Mouse (Mus musculus): ENCODE data around the gene Chchd10. TPM values are rescaled to one million over a fixed set of nuclear protein-coding genes. Genes with fewer than 3 reads are reported as not detected.

Gene Chchd10
- total RNA-seq, 2 experiments from 2014 or later: 364 to 413 TPM

GRCm38 (mm10) chr10:75975216-75975615 lies 42.3 kb downstream of the Chchd10 start:
- H3K27ac ChIP-seq: no peak overlapping the region
- DNase-seq (ENCODE audit: extremely low spot score in 1 of 2, low spot score in 2 of 2): no peak
- H3K4me3 ChIP-seq: no peak overlapping the region
- peak; percentile 52 for TF ChIP-seq CTCF (IDR thresholded peaks at IDR 0.05)
- intact Hi-C loops (cut with DNase I): loop anchor here (10.0 kb wide), 1 partner anchor 230 kb away; no protein-coding TSS in a partner anchor

DNA sequence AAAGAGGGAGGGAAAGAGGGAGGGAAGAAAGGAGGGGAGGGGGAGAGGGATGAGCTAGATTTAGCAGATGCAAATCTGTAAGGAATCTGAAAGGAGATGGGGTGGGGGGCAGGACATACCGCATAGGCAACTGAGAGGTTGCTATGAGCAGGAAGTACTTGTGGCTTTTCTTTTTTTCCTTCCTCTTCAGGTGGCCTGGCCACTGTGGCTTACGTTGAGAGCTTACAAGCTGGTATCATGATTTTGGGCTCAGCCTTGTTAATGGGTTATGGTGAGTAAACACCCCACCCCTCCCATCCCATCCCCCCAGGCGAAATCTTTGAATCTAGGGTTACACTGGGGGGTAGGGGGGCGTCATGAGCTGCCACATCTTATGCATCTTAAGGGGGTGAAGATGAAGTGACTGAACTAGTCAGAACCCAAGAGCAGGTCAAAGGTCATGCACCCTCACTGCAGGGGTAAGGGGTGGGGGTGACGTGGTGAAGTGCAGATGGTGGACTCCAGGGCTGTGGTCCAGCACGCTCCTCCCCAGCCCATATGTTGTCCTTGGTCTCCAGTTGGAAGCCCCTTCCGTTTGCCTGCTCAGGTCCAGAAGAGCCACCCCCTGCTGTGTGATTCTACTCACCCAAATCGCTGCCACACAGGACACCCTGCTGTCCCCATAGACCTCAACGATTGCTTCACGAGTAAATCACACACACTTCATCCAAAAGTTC lies 45.3 kb downstream of the Chchd10 start:
- DNase-seq (ENCODE audit: extremely low spot score in 1 of 2, low spot score in 2 of 2): no peak
- intact Hi-C loops (cut with DNase I): loop anchor here (10.0 kb wide), 1 partner anchor 227 kb away; no protein-coding TSS in a partner anchor
- no peak overlapping the region for H3K27ac ChIP-seq
- no peak overlapping the region for H3K4me3 ChIP-seq
- TF ChIP-seq CTCF (IDR thresholded peaks at IDR 0.05): no peak

DNA sequence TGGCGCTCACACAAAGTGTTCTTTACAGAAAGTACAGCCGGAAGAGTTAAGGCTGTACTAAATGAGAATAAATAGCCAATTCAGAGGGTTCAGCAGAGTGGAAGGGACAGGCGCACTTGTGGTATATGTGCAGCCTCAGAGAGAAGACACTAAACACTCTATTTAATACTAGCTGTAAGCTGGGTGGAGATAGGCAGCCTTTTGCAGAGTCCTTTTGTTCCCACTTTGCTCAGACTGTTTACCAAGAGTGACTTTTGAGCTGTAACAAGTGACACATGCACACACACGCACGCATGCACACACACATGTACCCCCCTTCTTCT lies 45.9 kb downstream of the Chchd10 start:
- intact Hi-C loops (cut with DNase I): loop anchor here (10.0 kb wide), 1 partner anchor 226 kb away; no protein-coding TSS in a partner anchor
- TF ChIP-seq CTCF (IDR thresholded peaks at IDR 0.05): no peak
- no peak overlapping the region for H3K4me3 ChIP-seq
- DNase-seq (ENCODE audit: extremely low spot score in 1 of 2, low spot score in 2 of 2): no peak
- no peak overlapping the region for H3K27ac ChIP-seq

DNA sequence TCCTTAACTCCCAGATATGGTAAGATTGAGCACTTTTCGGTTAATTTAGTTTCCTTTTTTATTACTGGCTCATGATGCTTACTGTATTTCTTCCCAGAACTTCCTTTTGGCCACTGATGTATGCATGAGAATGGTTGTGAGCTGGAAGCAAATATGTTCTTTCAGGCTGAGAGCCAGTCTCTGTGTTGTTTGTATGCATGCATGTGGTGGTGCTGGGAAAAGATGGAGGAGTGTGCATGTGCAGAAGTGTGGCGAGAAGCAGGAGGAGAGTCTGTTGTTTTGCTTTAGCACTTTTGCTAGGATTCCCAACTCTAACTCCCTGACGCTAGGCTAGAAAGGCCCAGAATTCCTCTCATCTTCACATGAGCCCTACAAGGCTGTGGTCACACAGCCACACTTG lies 46.5 kb downstream of the Chchd10 start:
- Histone ChIP-seq H3K4me3 (no peak overlapping the region), H3K27ac (no peak overlapping the region)
- no peak for TF ChIP-seq CTCF (IDR thresholded peaks at IDR 0.05)
- DNase-seq (ENCODE audit: extremely low spot score in 1 of 2, low spot score in 2 of 2): no peak
- intact Hi-C loops (cut with DNase I): loop anchor here (10.0 kb wide), 1 partner anchor 225 kb away; no protein-coding TSS in a partner anchor

Other genes starting within 250 kb of the Chchd10 start
- 10 to 100 TPM; 78.0 to 79.3 TPM for gene Cabin1, start 168.8 kb upstream of the Chchd10 start, total RNA-seq (2021)
- 10 to 100 TPM; 43.3 to 49.3 TPM for gene Ddt, start 159.7 kb upstream of the Chchd10 start, total RNA-seq (2021)
- gene Gm20441, start 152.2 kb upstream of the Chchd10 start, total RNA-seq (2021): not detected
- gene Gstt3, start 151.7 kb upstream of the Chchd10 start, total RNA-seq (2021): 1 to 10 TPM; 1.7 to 2.8 TPM
- 10 to 100 TPM; 11.0 to 12.2 TPM for gene Gstt1, start 134.5 kb upstream of the Chchd10 start, total RNA-seq (2021)
- gene Gstt4, start 110.6 kb upstream of the Chchd10 start, total RNA-seq (2021): not detected
- gene Gstt2, start 95.7 kb upstream of the Chchd10 start, total RNA-seq (2021): 1 to 10 TPM; 4.6 to 4.8 TPM
- 100 to 1,000 TPM; 475 to 526 TPM for gene Mif, start 72.9 kb upstream of the Chchd10 start, total RNA-seq (2021)
- gene Derl3, start 39.7 kb upstream of the Chchd10 start, total RNA-seq (2021): 1 to 10 TPM; 3.0 to 3.5 TPM
- gene Smarcb1, start 11.5 kb upstream of the Chchd10 start, total RNA-seq (2021): 10 to 100 TPM; 75.8 to 78.2 TPM
- 1 to 10 TPM; 1.3 TPM for gene Mmp11, start 3.4 kb downstream of the Chchd10 start, total RNA-seq (2021)
- gene Gm867, start 7.5 kb downstream of the Chchd10 start, total RNA-seq (2021): under 1 TPM in 1 of 2 experiments, not detected in 1; 0.51 TPM
- gene Vpreb3, start 9.9 kb downstream of the Chchd10 start, total RNA-seq (2021): not detected
- gene Gm5134, start 21.4 kb downstream of the Chchd10 start, total RNA-seq (2021): not detected
- gene Zfp280b, start 99.5 kb downstream of the Chchd10 start, total RNA-seq (2021): 10 to 100 TPM; 15.0 to 15.8 TPM
- not detected for gene Slc5a4b, start 177.8 kb downstream of the Chchd10 start, total RNA-seq (2021)
- not detected for gene Slc5a4a, start 214.3 kb downstream of the Chchd10 start, total RNA-seq (2021)